Mouse (Mus musculus): ENCODE measurements around the gene Uqcc1. TPM values are rescaled to one million over a fixed set of nuclear protein-coding genes. Genes with fewer than 3 reads are reported as not detected.

The Uqcc1 gene
- polyA plus RNA-seq, 1 experiment = 9.6 TPM

- TF ChIP-seq CTCF (IDR thresholded peaks at IDR 0.05; ENCODE audit: extremely low read depth, insufficient read length, insufficient replicate concordance, low read depth, low read length) (no peak), POLR2A (IDR thresholded peaks at IDR 0.05; ENCODE audit: low read depth, low read length) (no peak)
- WGBS = 57% methylated on average over 7 of the region's 7 CpGs
- Histone ChIP-seq H3K4me3 (ENCODE audit: low read depth, low read length) (no peak overlapping the region), H3K36me3 (ENCODE audit: control insufficient read depth, insufficient read depth, low read length) (peaks cover 12% of the 10 kb centered on the region), H3K27me3 (ENCODE audit: control insufficient read depth, insufficient read depth, low read length) (no peaks in the 10 kb centered on the region), H3K4me1 (ENCODE audit: control insufficient read depth, insufficient read depth, insufficient read length, low read length) (peaks cover 4% of the 10 kb centered on the region; the same call in 1 of the 2 replicates), H3K27ac (ENCODE audit: insufficient read depth, low read depth, low read length) (no peak overlapping the region)
Observed at GRCm38 (mm10) chr2:155860102-155860501, 70.0 kb downstream of the Uqcc1 start.

GRCm38 (mm10) chr2:155852536-155852935 is 77.6 kb downstream of the Uqcc1 start:
- 74% methylated on average over 5 of the region's 5 CpGs for WGBS
- Histone ChIP-seq H3K4me3 (ENCODE audit: low read depth, low read length) (no peak overlapping the region), H3K27ac (ENCODE audit: insufficient read depth, low read depth, low read length) (no peak overlapping the region), H3K36me3 (ENCODE audit: control insufficient read depth, insufficient read depth, low read length) (peaks cover 35% of the 10 kb centered on the region), H3K4me1 (ENCODE audit: control insufficient read depth, insufficient read depth, insufficient read length, low read length) (no peaks in the 10 kb centered on the region), H3K27me3 (ENCODE audit: control insufficient read depth, insufficient read depth, low read length) (no peaks in the 10 kb centered on the region)
- TF ChIP-seq CTCF (IDR thresholded peaks at IDR 0.05; ENCODE audit: extremely low read depth, insufficient read length, insufficient replicate concordance, low read depth, low read length) (no peak), POLR2A (IDR thresholded peaks at IDR 0.05; ENCODE audit: low read depth, low read length) (no peak)

GRCm38 (mm10) chr2:155850120-155850519 is 80.0 kb downstream of the Uqcc1 start:
- H3K4me1 ChIP-seq (ENCODE audit: control insufficient read depth, insufficient read depth, insufficient read length, low read length) = no peaks in the 10 kb centered on the region
- H3K4me3 ChIP-seq (ENCODE audit: low read depth, low read length) = no peak overlapping the region
- H3K27ac ChIP-seq (ENCODE audit: insufficient read depth, low read depth, low read length) = no peak overlapping the region
- TF ChIP-seq POLR2A (IDR thresholded peaks at IDR 0.05; ENCODE audit: low read depth, low read length) = no peak
- no peak for TF ChIP-seq CTCF (IDR thresholded peaks at IDR 0.05; ENCODE audit: extremely low read depth, insufficient read length, insufficient replicate concordance, low read depth, low read length)
- peaks cover 49% of the 10 kb centered on the region for H3K36me3 ChIP-seq (ENCODE audit: control insufficient read depth, insufficient read depth, low read length)
- 87% methylated on average over 7 of the region's 7 CpGs for whole genome bisulfite sequencing
- no peaks in the 10 kb centered on the region for H3K27me3 ChIP-seq (ENCODE audit: control insufficient read depth, insufficient read depth, low read length)

GRCm38 (mm10) chr2:155849464-155849863 is 80.6 kb downstream of the Uqcc1 start:
- 45% methylated on average over 7 of the region's 7 CpGs for WGBS
- Histone ChIP-seq H3K4me1 (ENCODE audit: control insufficient read depth, insufficient read depth, insufficient read length, low read length) (no peaks in the 10 kb centered on the region), H3K4me3 (ENCODE audit: low read depth, low read length) (no peak overlapping the region), H3K36me3 (ENCODE audit: control insufficient read depth, insufficient read depth, low read length) (peaks cover 50% of the 10 kb centered on the region), H3K27ac (ENCODE audit: insufficient read depth, low read depth, low read length) (no peak overlapping the region), H3K27me3 (ENCODE audit: control insufficient read depth, insufficient read depth, low read length) (no peaks in the 10 kb centered on the region)
- TF ChIP-seq CTCF (IDR thresholded peaks at IDR 0.05; ENCODE audit: extremely low read depth, insufficient read length, insufficient replicate concordance, low read depth, low read length) (no peak), POLR2A (IDR thresholded peaks at IDR 0.05; ENCODE audit: low read depth, low read length) (no peak)

- Histone ChIP-seq H3K27me3 (ENCODE audit: control insufficient read depth, insufficient read depth, low read length) (no peaks in the 10 kb centered on the region), H3K27ac (ENCODE audit: insufficient read depth, low read depth, low read length) (no peak overlapping the region), H3K4me3 (ENCODE audit: low read depth, low read length) (no peak overlapping the region), H3K4me1 (ENCODE audit: control insufficient read depth, insufficient read depth, insufficient read length, low read length) (no peaks in the 10 kb centered on the region), H3K36me3 (ENCODE audit: control insufficient read depth, insufficient read depth, low read length) (peaks cover 45% of the 10 kb centered on the region)
- 31% methylated on average over 6 of the region's 6 CpGs for WGBS
- TF ChIP-seq CTCF (IDR thresholded peaks at IDR 0.05; ENCODE audit: extremely low read depth, insufficient read length, insufficient replicate concordance, low read depth, low read length) (peak; percentile 89; the same call in 1 of the 2 replicates), POLR2A (IDR thresholded peaks at IDR 0.05; ENCODE audit: low read depth, low read length) (no peak)
Observed at GRCm38 (mm10) chr2:155848291-155848690, 81.8 kb downstream of the Uqcc1 start.

- Histone ChIP-seq H3K4me1 (ENCODE audit: control insufficient read depth, insufficient read depth, insufficient read length, low read length) (no peaks in the 10 kb centered on the region), H3K4me3 (ENCODE audit: low read depth, low read length) (no peak overlapping the region), H3K27me3 (ENCODE audit: control insufficient read depth, insufficient read depth, low read length) (no peaks in the 10 kb centered on the region), H3K36me3 (ENCODE audit: control insufficient read depth, insufficient read depth, low read length) (peaks cover 42% of the 10 kb centered on the region), H3K27ac (ENCODE audit: insufficient read depth, low read depth, low read length) (no peak overlapping the region)
- TF ChIP-seq CTCF (IDR thresholded peaks at IDR 0.05; ENCODE audit: extremely low read depth, insufficient read length, insufficient replicate concordance, low read depth, low read length) (no peak), POLR2A (IDR thresholded peaks at IDR 0.05; ENCODE audit: low read depth, low read length) (no peak)
- 81% methylated on average over 8 of the region's 8 CpGs for WGBS
Observed at GRCm38 (mm10) chr2:155846930-155847329, 83.2 kb downstream of the Uqcc1 start.

GRCm38 (mm10) chr2:155838961-155839360 is 91.1 kb downstream of the Uqcc1 start:
- H3K4me1 ChIP-seq (ENCODE audit: control insufficient read depth, insufficient read depth, insufficient read length, low read length) = peaks cover 16% of the 10 kb centered on the region
- no peak overlapping the region for H3K27ac ChIP-seq (ENCODE audit: insufficient read depth, low read depth, low read length)
- WGBS = 85% methylated on average over 4 of the region's 4 CpGs
- no peak overlapping the region for H3K4me3 ChIP-seq (ENCODE audit: low read depth, low read length)
- TF ChIP-seq CTCF (IDR thresholded peaks at IDR 0.05; ENCODE audit: extremely low read depth, insufficient read length, insufficient replicate concordance, low read depth, low read length) = no peak
- no peak for TF ChIP-seq POLR2A (IDR thresholded peaks at IDR 0.05; ENCODE audit: low read depth, low read length)
- no peaks in the 10 kb centered on the region for H3K36me3 ChIP-seq (ENCODE audit: control insufficient read depth, insufficient read depth, low read length)
- H3K27me3 ChIP-seq (ENCODE audit: control insufficient read depth, insufficient read depth, low read length) = no peaks in the 10 kb centered on the region

Data from small intestine, adult 2 months (tissue).